Mouse (Mus musculus): ENCODE results near the gene Dap.

The Dap gene

DNA sequence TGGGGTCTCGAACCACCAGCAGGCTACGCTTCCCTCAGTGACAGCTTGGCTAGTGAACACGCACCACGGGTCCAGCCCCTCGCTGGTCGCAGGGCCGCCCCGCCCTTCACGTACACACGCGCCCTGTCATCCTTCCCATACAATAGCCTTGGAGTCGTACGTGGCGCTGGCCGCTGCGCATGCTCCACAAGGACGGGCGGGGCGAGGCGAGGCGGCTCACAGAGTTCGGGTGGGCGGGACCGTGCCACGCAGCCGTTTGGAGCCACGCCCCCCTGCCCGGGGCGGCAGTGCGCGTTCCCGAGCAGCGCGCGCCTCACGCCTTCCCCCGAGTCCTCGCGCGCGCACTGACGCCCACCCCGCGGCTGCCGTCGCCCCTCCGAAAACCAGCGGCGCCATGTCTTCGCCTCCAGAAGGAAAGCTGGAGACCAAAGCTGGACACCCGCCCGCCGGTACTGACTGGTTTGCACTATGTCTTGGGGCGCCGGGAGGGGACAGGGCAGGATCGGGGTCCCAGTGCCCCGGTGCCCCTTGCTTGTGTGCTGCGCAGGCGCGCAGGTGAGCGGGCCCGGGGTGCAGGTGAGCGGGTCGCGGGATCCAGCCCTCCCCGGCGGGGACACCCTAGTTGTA, at the start of gene Dap:
Gene Dap, plus strand, starts transcription at position 180 of the 627 bp plus-strand sequence.
- peak; percentile 98 for DNase-seq (ENCODE audit: low spot score)

- DNase-seq (ENCODE audit: low spot score): no peak
These were observed 47.5 kb upstream of the Dap start for GRCm38 (mm10) chr15:31176566-31176965.

DNA sequence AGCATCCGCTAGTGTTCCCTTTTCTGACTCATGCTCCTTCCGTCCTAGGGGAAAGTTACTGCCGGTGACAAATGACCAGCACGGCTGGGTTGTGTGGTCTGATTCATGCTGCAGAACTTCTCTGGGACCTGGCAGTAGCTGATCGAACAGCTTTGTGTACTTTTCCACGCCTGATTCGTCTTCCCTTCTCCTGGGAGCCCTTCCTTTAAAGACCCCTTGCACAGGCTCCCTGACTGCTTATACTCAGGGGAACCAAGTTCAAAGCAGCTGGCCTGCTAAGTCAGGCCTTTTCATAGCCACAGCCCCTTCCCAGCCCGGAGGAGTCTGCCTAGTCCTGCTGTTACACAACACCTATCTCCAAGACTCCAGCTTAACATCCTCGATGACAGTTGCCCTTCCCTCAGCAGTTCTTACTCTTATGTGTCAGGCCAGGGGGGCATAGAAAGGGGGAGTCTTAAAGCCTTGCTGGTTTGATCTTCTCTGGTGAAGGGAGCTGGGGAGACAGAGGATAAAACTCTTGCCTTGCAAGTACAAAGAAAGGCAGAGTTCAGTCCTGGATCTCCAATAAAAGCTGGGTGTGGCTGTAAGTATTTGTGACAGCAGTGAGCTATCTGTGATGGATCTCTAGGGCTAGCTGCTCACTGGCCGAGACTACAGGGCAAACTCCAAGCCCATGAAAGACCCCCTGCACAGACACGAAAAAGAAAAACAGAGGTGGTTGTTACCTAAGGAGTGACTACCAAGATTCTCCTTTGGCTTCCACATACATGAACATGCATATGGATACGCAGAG, 39.3 kb upstream of the Dap start:
- peak; percentile 29 for DNase-seq (ENCODE audit: low spot score)

GRCm38 (mm10) chr15:31185506-31185905, 38.6 kb upstream of the Dap start:
- DNase-seq (ENCODE audit: low spot score): peak; percentile 36

- DNase-seq (ENCODE audit: low spot score): no peak
These were observed 37.7 kb upstream of the Dap start for GRCm38 (mm10) chr15:31186371-31186901.

GRCm38 (mm10) chr15:31192563-31192962, 31.6 kb upstream of the Dap start:
- no peak for DNase-seq (ENCODE audit: low spot score)

DNA sequence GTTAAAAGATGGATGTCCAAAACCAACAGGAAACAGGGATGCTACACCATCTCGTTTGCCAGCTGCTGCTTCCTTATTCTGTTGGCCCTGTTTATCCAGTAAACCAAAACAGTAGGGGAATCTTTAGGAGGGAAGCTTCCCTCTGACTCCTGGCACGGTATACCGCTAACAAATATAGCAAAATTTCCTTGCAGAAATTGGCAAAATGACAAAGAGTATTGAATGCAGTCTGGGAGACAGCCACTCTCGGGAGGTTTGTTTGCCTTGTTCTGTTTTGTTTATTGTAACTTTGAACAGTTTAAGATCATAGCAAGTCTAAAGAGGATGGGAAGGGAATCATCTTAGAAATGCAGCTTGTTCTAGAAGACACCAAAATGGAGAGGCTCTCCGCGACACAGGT, 28.3 kb upstream of the Dap start:
- no peak for DNase-seq (ENCODE audit: low spot score)

DNA sequence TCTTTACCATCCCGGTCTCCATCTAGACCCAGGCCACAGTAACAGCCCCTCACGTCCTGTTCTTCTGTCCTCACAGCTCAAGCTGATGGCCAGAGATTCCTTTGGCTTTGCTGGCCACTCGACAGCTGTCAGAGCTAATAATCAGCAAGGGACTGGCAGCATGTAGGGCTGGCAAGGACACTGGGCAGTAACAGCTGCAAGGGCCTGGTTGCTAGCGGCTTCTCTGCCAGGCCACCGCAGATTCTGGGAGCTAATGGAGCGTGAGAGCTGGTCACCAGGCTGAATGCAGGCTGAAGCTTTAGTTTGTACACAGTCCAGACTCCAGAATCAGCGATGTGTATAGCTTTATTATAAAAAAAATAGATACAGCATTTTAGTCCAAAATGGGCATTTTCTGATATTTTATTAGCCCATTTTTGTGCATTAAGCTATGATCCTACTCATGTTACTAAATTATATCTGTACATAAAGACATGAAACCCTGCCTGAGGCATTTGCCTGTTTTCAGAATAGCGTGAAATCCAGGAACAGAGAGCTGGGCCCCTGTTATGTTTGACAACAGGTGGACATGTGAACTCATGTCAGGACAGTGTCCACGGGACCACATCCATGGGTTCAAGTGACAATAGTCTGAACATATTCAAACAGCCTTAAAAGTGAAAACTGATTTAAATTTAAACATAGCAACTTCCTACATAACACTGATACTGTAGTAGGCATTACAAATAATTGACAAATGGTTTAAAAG, 16.6 kb upstream of the Dap start:
- DNase-seq (ENCODE audit: low spot score): no peak

- no peak for DNase-seq (ENCODE audit: low spot score)
These were observed 12.2 kb upstream of the Dap start for GRCm38 (mm10) chr15:31211910-31212309.

DNA sequence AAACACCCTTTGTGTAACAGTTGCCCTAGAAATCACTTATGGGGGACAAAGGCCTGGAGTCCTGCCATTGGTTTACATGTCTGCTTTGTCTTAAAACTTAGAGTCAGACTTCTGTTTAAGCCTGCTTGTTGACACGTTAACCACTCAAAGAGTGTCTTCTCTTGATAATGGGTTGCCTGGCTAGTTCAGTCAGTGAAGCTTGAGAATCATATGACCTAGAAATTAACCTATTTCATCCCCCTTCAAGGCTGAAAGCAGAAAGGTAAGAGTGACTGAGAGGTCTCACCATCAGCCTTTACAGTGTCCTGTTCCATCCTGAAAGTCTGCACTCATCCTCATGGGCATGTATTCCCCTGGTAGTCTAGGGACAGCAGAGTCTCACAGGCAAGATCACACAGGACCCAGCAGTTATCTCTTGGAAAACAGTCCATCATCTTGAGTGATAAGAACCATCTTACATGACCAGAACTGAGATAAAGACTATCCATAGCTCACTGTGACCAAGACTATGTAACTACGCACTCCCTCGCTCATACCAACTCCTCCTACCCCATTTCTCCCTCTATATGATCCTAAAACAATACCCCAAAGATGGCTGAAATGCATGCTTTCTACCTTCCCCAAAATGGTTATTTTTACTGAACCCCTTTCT, 10.4 kb upstream of the Dap start:
- no peak for DNase-seq (ENCODE audit: low spot score)

DNA sequence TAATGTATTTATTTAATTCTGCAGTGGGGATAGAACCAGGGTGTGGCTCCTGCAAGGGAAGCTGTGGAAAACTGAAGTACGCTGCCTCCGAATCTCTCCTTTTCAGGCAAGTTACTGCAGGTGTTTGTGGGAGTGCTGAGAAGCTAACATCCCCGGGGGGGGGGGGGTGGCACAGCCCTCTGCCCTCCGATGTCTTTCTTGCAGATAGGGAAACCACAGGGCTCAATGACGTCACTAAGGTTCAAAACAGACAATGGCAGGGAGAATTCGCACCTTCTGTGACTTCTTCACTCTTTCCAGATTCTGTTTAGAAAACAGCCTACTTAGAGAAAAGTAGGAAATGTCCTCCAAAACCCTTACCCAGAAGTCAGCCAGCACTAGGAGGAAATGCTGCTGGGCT, 1.9 kb upstream of the Dap start:
- DNase-seq (ENCODE audit: low spot score): no peak

DNA sequence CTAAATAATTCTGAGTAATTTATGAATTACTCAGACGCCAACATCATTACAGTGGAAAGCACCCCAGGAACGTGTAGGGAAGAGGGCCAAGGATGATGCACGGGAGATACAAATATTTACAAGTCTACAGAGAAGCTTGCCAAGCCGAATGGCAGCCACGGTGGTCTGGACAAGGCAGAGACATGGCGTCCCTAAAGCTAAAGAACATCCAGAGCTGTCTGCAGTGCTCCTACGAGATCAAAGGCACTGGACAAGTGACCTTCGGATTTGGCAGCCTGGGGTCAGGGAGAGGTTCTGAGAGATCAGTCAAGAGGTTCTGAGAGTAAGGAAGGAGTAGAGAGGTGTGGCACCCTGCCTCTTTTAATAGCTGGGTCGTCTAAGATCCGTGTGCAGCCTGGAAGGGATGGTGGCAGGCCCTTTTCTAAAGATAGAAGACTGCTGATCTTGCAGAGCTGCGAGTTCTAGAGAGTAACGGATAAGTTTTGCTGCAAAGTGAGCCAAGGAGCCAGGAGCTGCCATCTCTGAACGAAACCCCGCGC, 449 bp upstream of the Dap start:
- no peak for DNase-seq (ENCODE audit: low spot score)

GRCm38 (mm10) chr15:31224806-31225642, 910 bp downstream of the Dap start:
- DNase-seq (ENCODE audit: low spot score): no peak

DNA sequence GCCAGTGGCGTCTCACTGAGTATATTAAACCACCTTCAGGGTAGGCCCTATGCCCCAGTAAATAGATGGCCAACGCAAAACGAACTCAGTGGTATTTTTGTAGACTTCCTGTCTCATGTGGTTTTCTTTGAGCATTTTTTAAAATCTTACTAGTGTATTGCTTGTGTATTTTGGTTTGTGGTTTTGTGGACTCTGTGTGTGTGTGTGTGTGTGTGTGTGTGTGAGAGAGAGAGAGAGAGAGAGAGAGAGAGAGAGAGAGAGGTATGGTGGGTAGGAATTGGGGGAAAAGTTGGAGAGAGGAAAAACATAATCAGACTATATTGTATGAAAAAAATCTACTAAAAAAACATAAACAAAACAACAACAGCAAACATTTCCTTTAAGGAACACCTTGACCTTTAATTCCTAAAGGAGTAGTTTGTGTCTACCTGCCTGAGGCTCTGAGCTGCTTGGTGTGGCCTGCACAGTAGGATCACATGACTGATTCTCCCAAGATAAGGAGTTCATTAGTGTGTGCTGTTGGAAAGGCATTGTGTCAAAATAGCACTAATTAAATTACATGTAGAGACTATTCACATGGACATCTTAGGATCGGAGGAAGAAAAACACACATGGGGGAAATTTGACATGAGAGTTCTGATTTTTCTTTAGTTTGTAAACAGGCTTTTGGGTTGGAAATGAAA, 1.7 kb downstream of the Dap start:
- no peak for DNase-seq (ENCODE audit: low spot score)

DNA sequence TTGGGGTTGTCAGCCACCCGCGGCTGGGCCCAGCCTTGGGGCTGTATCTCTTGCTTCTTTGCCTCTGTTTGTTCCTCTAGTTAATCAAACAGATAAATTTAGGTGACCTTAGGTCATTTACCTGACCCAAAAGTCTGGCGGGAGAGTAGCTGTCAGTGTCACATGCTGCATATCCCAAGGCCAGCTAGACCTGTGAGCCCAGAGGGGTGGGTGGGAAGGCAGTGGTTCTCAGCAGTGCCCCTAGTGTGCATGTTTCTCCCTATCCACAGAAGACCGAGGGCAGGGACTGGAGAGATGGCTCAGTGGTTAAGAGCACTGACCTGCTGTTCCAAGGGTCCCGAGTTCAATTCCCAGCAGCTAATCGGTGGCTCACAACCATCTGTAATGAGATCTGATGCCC, 2.4 kb downstream of the Dap start:
- no peak for DNase-seq (ENCODE audit: low spot score)

DNA sequence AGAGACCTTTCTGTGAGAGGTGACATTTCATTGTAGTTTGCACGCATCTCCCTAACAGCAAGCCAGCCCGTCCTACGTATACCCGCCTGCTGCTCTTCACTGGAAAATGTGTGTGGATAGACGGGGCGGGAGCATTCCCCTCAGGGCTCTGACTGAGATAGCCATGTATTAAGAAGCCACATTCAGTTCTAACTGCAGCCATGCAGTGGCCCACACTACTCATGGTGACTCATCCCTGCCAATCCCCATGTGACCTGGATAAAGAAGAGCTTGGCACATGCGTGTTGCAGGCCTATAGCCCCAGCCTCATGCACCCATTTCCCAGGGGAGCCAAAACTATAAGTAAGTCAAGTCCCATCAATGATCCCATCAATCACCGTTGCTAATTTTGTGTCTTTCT, 3.7 kb downstream of the Dap start:
- DNase-seq (ENCODE audit: low spot score): no peak

GRCm38 (mm10) chr15:31233006-31233405, 8.9 kb downstream of the Dap start:
- DNase-seq (ENCODE audit: low spot score): no peak

GRCm38 (mm10) chr15:31235794-31236548, 11.9 kb downstream of the Dap start:
- DNase-seq (ENCODE audit: low spot score): no peak

DNA sequence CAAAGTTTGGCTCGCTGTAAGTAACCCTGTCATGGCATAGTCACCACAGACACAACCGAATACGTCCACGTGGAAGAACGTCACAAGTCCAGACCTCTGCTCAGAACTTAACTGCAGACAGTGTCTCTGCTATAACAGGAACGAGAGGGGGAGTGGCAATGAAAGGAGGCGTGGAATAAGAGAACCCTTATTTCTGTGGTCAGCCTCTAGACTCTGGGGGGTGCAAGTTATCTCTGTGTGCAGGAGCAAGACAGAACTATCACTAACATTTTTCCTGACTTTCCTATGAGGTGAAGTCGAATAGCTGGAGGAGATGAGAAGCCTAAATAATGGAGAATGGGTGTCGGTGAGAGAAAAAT, 12.4 kb downstream of the Dap start:
- DNase-seq (ENCODE audit: low spot score): no peak

DNA sequence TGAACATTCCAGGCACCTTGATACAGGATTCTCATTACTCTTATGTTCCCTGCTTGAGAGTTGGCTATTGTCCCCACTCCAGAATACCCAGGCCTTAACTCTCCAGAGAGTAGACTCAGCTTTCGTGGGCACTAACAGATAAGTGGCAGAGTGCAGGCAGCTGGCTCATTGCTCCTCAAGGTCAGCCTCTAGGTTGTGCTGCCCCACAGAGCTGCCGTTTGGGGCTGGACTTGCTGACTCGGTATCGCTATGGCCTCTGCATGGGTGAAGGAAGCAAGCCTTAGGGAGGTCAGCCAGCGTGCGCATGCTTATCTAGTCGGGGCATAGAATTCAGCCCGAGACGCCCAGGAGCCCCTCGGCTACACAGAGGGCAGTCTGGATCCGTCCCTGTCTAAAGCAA, 13.3 kb downstream of the Dap start:
- DNase-seq (ENCODE audit: low spot score): no peak

Data from urinary bladder, postnatal 25 days (tissue).